Mouse (Mus musculus) B cell, adult (primary cell): ENCODE measurements around the gene Icos. TPM values are rescaled to one million over a fixed set of nuclear protein-coding genes. Genes with fewer than 3 reads are reported as not detected.

Experiments used
- total RNA-seq: library from RNA; stranded (reverse); gene quantifications from 4 replicates; pipeline ENCODE4 v1.2.4, GENCODE M21; 2023; ENCODE audit not compliant: inconsistent age

Gene Icos
- 0.16 TPM in 1 of 4 replicates, not detected in the others for total RNA-seq

DNA sequence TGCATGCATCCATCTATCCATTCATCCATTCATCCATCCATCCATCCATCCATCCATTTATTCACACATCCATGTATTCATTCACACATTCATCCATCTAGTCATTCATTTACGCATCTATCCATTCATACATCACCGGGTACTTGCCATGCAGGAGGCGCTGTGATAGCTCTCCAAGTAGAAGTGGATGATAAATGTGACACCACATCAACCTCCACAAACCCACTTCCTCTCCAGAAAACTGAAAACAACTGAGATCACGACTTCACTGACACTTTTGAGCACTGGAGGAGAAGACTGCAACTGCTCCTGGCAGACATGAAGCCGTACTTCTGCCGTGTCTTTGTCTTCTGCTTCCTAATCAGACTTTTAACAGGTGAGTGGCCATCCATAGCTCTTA lies at the start of gene Icos:
Gene Icos (plus strand): TSS at position 287 of the 400 bp plus-strand sequence.

Other genes starting within 250 kb of the Icos start
- 1.1 to 1.9 TPM (median 1.6 TPM) in 4 replicates for gene Ctla4, start 90.9 kb upstream of the Icos start, total RNA-seq